Mouse (Mus musculus) midbrain, embryonic 11.5 days (tissue): Measurements from ENCODE around the gene Rcvrn. TPM values are rescaled to one million over a fixed set of nuclear protein-coding genes. Genes with fewer than 3 reads are reported as not detected.

ENCODE experiments used
- ATAC-seq: fragments of 200-750 bp; cut with Nextera tagmentation; 2 replicates; pipeline ENCODE4 v1.8.0; 2017; ENCODE audit warnings: moderate TSS enrichment, moderate library complexity; ENCODE audit not compliant: low FRiP score
- DNase-seq: peaks from one replicate; pipeline ENCODE4 v3.0.0; 2015; ENCODE audit warnings: low spot score; ENCODE audit errors: missing footprints
- H3K27ac ChIP-seq: fragments of 300-500 bp; sonication (generic); 2 replicates; pipeline ENCODE4 v1.5.1; 2014; ENCODE audit warnings: low read depth, low read length
- H3K27me3 ChIP-seq: fragments of 300-500 bp; sonication (generic); 2 replicates; pipeline ENCODE4 v1.6.1; 2014; ENCODE audit warnings: mild to moderate bottlenecking, low read length, moderate library complexity, mixed read lengths; ENCODE audit not compliant: control insufficient read depth, insufficient read depth
- H3K36me3 ChIP-seq: fragments of 300-500 bp; sonication (generic); 2 replicates; pipeline ENCODE4 v1.6.1; 2014; ENCODE audit warnings: mild to moderate bottlenecking, low read length, moderate library complexity, mixed read lengths; ENCODE audit not compliant: control insufficient read depth, insufficient read depth
- H3K4me1 ChIP-seq: fragments of 300-500 bp; sonication (generic); 2 replicates; pipeline ENCODE4 v1.6.1; 2014; ENCODE audit warnings: low read length; ENCODE audit not compliant: control insufficient read depth, insufficient read depth
- H3K4me2 ChIP-seq: fragments of 300-500 bp; sonication (generic); 2 replicates; pipeline ENCODE4 v1.6.1; 2014; ENCODE audit warnings: mild to moderate bottlenecking, moderate library complexity
- H3K4me3 ChIP-seq: fragments of 300-500 bp; sonication (generic); 2 replicates; pipeline ENCODE4 v1.5.1; 2014; ENCODE audit warnings: low read depth, low read length
- H3K9ac ChIP-seq: fragments of 300-500 bp; sonication (generic); 2 replicates; pipeline ENCODE4 v1.6.1; 2014; ENCODE audit warnings: low read length
- H3K9me3 ChIP-seq: fragments of 300-500 bp; sonication (generic); 2 replicates; pipeline ENCODE4 v1.6.1; 2016; ENCODE audit warnings: low read length; ENCODE audit not compliant: control insufficient read depth
- WGBS: fragments of 180-500 bp; shearing (Covaris S2); extraction: QIAGEN DNeasy Blood & Tissue Kit; methylation state at CpG from one replicate; pipeline ENCODE4 v1.1.7; 2014; 5-methylcytosine and 5-hydroxymethylcytosine counted together
- polyA plus RNA-seq: library from polyadenylated mRNA; unstranded; fragments of >200 nt; fragmentation: Nextera tagmentation; extraction: Ambion mirVana; gene quantifications from 2 replicates; pipeline ENCODE4 v1.2.1, GENCODE M21; 2014

Gene Rcvrn
- polyA plus RNA-seq, 1 experiment from 2014 or later: not detected

DNA sequence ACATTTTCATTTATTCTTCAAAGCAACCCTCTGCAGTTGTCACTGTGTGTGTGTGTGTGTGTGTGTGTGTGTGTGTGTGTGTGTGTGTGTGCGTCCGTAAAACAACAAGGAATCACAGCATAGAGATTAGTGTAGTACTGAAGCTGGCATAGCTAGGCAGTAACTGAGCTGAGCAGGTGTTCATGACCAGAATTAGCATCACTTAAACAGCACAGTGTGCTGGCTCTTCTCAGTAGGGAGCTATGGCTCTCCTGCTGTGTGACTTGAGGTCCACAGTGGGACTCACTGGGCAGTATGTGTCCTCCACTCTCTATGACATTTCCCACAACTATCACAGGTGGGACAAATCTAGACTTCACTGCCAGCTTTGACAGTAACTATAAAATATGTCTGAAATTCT is 35.9 kb downstream of the Rcvrn start:
- DNase-seq: no peak
- H3K27ac ChIP-seq: no peak overlapping the region

DNA sequence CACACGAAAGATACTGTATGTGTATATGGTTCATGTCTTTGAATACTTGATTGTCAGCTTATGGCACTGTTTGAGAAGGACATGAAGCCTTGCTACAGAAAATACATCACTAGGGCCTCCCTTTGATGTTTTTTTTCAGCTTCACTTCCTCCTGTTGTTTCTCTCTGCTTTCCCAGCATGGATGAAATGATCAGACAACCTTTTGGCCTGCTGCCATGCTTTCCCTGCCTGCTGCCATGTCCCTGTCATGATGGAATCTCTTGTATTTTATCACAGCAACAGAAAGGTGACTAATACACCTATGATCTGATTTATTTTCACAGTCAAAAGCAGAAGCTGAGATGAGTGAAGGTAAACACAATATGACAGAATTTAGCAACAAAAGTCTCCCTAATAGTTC is 38.6 kb downstream of the Rcvrn start:
- no peak overlapping the region for H3K4me3 ChIP-seq
- H3K9ac ChIP-seq: no peak overlapping the region
- H3K27ac ChIP-seq: no peak overlapping the region
- no peaks in the 10 kb centered on the region for H3K4me1 ChIP-seq
- ATAC-seq: no peak
- no peak for DNase-seq
- no peak overlapping the region for H3K4me2 ChIP-seq
- no peaks in the 10 kb centered on the region for H3K9me3 ChIP-seq
- no peaks in the 10 kb centered on the region for H3K36me3 ChIP-seq
- no peaks in the 10 kb centered on the region for H3K27me3 ChIP-seq
- 76% methylated on average over 1 of the region's 1 CpGs for WGBS

More for the DNA sequence above, 35.9 kb downstream of the Rcvrn start:
- Histone ChIP-seq H3K9me3 (no peaks in the 10 kb centered on the region), H3K36me3 (no peaks in the 10 kb centered on the region), H3K4me2 (no peak overlapping the region), H3K9ac (no peak overlapping the region), H3K4me1 (no peaks in the 10 kb centered on the region), H3K4me3 (no peak overlapping the region), H3K27me3 (no peaks in the 10 kb centered on the region)
- no peak for ATAC-seq
- WGBS: 92% methylated on average over 2 of the region's 2 CpGs

DNA sequence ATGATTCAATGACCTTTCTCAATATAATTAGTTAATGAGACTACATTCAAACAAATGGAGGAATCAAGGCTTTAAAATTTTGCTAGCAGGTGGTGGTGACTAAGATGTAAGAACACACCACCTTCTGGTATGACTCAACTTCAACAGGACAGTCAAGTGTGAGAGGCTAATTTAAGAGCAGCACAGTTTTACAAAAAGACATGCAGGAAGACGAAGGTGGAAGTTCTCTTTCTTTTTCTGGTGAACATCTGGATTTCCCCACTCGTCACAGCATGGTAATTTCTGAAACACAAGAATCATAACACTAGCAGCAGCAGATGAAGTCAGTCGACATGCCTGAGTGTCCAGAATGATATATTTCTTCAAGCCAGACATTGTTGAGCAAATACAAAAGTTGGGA is 39.5 kb downstream of the Rcvrn start:
- no peak overlapping the region for H3K9ac ChIP-seq
- no peak for ATAC-seq
- no peak overlapping the region for H3K27ac ChIP-seq
- H3K9me3 ChIP-seq: no peaks in the 10 kb centered on the region
- H3K36me3 ChIP-seq: no peaks in the 10 kb centered on the region
- DNase-seq: no peak
- 78% methylated on average over 3 of the region's 3 CpGs for WGBS
- no peaks in the 10 kb centered on the region for H3K4me1 ChIP-seq
- H3K4me3 ChIP-seq: no peak overlapping the region
- H3K27me3 ChIP-seq: no peaks in the 10 kb centered on the region
- H3K4me2 ChIP-seq: no peak overlapping the region

DNA sequence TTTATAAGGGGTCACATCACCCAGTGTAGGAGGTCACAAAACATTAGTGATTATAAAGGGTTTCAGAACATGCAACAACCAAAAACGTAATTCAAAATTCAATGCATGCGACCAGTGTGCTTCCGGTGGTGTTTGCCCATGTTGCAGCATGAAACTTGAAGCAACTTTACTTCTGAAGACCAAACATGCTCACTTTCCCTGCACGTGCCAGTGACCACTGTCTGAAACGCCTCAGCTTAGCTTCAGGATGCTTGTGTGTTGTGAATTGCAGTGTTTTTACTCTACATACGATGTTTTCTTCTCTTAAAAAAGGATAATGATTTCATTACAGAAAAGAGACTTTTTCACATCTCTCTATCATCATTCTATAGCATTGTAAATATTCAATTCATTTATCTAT is 43.2 kb downstream of the Rcvrn start:
- H3K4me1 ChIP-seq: no peaks in the 10 kb centered on the region
- no peaks in the 10 kb centered on the region for H3K9me3 ChIP-seq
- H3K27me3 ChIP-seq: no peaks in the 10 kb centered on the region
- H3K4me2 ChIP-seq: no peak overlapping the region
- no peaks in the 10 kb centered on the region for H3K36me3 ChIP-seq
- H3K9ac ChIP-seq: no peak overlapping the region
- no peak overlapping the region for H3K4me3 ChIP-seq
- 87% methylated on average over 6 of the region's 6 CpGs for WGBS
- ATAC-seq (no peak), DNase-seq (no peak)
- no peak overlapping the region for H3K27ac ChIP-seq

DNA sequence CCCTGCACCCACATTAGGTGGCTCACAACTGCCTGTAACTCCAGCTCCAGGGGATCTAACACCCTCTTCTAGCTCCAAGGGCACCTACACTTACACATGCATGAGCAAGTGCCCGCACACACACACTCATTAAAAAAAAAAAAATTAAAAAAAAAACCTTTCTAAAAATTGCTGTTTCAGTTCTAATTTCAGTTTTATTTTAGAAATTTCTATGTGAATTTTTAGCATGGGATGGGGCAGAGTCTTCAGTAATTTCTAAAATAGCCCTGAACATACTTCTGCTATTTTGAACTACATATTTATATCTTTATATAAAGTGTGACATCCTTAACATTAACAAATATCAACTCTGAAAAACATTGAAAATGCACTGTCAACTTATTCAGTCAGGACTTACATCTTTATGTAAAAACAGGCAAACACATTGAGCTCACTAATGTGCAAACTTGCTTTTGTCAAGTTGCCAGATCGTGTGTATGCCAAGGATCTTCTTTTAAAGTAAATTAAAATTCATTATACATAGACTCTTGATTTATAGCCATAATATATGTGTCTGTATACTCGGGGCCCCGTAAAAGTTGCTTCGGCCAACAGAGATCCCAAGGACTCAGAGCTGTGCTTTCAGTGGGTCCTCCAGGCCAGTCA is 43.8 kb downstream of the Rcvrn start:
- ATAC-seq (no peak), DNase-seq (no peak)
- 93% methylated on average over 5 of the region's 5 CpGs for WGBS
- Histone ChIP-seq H3K4me3 (no peak overlapping the region), H3K27ac (no peak overlapping the region), H3K4me1 (no peaks in the 10 kb centered on the region), H3K27me3 (no peaks in the 10 kb centered on the region), H3K36me3 (no peaks in the 10 kb centered on the region), H3K9me3 (no peaks in the 10 kb centered on the region), H3K9ac (no peak overlapping the region), H3K4me2 (no peak overlapping the region)

DNA sequence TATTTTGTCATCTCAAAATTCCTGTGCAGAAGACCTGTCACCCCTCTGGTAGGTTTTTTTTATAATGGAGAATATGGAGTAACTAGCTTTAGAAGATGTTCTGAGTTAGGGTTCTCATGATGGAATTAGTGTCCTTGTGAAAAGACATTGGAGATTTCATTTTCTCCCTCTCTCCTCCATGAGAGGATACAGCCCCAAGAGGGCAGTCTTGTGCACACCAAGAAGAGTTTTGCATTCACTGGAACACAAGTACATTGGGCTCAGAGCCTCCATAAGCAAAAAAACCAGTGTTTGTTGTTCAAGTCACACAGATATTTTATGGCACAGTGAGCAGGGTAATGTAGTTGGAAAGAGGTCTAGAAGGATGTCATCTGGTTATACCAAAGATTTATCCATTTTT is 46.4 kb downstream of the Rcvrn start:
- DNase-seq: no peak
- Histone ChIP-seq H3K4me2 (no peak overlapping the region), H3K27ac (no peak overlapping the region), H3K36me3 (no peaks in the 10 kb centered on the region), H3K27me3 (no peaks in the 10 kb centered on the region), H3K9me3 (no peaks in the 10 kb centered on the region), H3K4me1 (no peaks in the 10 kb centered on the region), H3K4me3 (no peak overlapping the region), H3K9ac (no peak overlapping the region)
- no peak for ATAC-seq

Other genes starting within 250 kb of the Rcvrn start
- gene Gas7, start 239.9 kb upstream of the Rcvrn start, polyA plus RNA-seq: 2.3 and 2.8 TPM in 2 replicates
- not detected in 2 replicates for gene Glp2r, start 75.8 kb downstream of the Rcvrn start, polyA plus RNA-seq
- not detected in 2 replicates for gene Gsg1l2, start 79.3 kb downstream of the Rcvrn start, polyA plus RNA-seq
- not detected in 2 replicates for gene Dhrs7c, start 102.9 kb downstream of the Rcvrn start, polyA plus RNA-seq
- gene Usp43, start 226.8 kb downstream of the Rcvrn start, polyA plus RNA-seq: 0.51 and 0.97 TPM in 2 replicates